Mouse (Mus musculus): ENCODE data around the gene Enpp6. TPM values are rescaled to one million over a fixed set of nuclear protein-coding genes. Genes with fewer than 3 reads are reported as not detected.

The Enpp6 gene
- polyA plus RNA-seq (2015; fragmentation: Nextera tagmentation; extraction: Ambion mirVana) = 0.89 and 1.1 TPM in 2 replicates

- no peak within 1 kb of the TSS for H3K9ac ChIP-seq (ENCODE audit: low read length)
- no peak for ATAC-seq (ENCODE audit: low read depth)
- no peaks in the 10 kb centered on the region for H3K27me3 ChIP-seq (ENCODE audit: control insufficient read depth, insufficient read depth, low read depth, low read length)
- H3K4me2 ChIP-seq (ENCODE audit: low read depth, low read length) = no peak within 1 kb of the TSS
- H3K9me3 ChIP-seq (ENCODE audit: control insufficient read depth, low read length) = no peaks in the 10 kb centered on the region
- 85% methylated on average over 8 of the region's 8 CpGs for WGBS
- H3K36me3 ChIP-seq (ENCODE audit: control insufficient read depth, insufficient read depth, low read length) = no peaks in the 10 kb centered on the region
- H3K4me3 ChIP-seq (ENCODE audit: low read length) = no peak within 1 kb of the TSS
- 0 out of 2 replicates have a peak, but pooled peaks cover 5% of the 10 kb centered on the region for H3K4me1 ChIP-seq (replicated peaks; ENCODE audit: control insufficient read depth, insufficient read depth, low read length)
- no peak within 1 kb of the TSS for H3K27ac ChIP-seq (ENCODE audit: low read length)
Observed at GRCm38 (mm10) chr8:46986386-46987140, at the start of gene Enpp6. Enpp6 (plus strand) TSS chr8:46986887.

- H3K27me3 ChIP-seq (ENCODE audit: control insufficient read depth, insufficient read depth, low read depth, low read length) = no peaks in the 10 kb centered on the region
- no peak overlapping the region for H3K4me3 ChIP-seq (ENCODE audit: low read length)
- H3K4me1 ChIP-seq (replicated peaks; ENCODE audit: control insufficient read depth, insufficient read depth, low read length) = peaks cover 6% of the 10 kb centered on the region; the same call in 1 of the 2 replicates
- no peak overlapping the region for H3K9ac ChIP-seq (ENCODE audit: low read length)
- H3K36me3 ChIP-seq (ENCODE audit: control insufficient read depth, insufficient read depth, low read length) = no peaks in the 10 kb centered on the region
- no peak overlapping the region for H3K27ac ChIP-seq (ENCODE audit: low read length)
- H3K9me3 ChIP-seq (ENCODE audit: control insufficient read depth, low read length) = peaks cover 5% of the 10 kb centered on the region; the same call in 1 of the 2 replicates
- 76% methylated on average over 4 of the region's 4 CpGs for WGBS
- H3K4me2 ChIP-seq (ENCODE audit: low read depth, low read length) = no peak overlapping the region
- no peak for ATAC-seq (ENCODE audit: low read depth)
Observed at GRCm38 (mm10) chr8:46938218-46938617, 48.5 kb upstream of the Enpp6 start.

DNA sequence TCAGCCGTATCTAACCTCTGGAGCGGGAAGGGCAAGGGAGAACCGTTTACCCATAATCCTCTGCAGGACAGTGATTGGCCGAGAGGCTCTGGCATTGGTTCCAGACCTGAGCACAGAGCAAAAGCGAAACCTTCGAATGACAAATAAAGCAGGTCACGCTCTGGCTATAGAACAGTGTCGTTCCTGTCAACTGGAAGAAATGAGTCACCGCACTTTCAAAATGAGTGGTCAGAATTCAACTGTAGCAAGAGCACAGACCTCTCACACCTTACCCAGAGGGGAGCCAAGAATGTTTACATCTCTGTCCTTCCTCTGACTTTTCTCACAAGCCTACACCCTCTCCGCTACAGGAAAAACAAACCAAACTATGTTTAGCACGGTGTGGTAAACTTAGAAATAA is 45.4 kb upstream of the Enpp6 start:
- WGBS = 49% methylated on average over 11 of the region's 11 CpGs
- Histone ChIP-seq H3K4me1 (replicated peaks; ENCODE audit: control insufficient read depth, insufficient read depth, low read length) (no peaks in the 10 kb centered on the region), H3K4me3 (ENCODE audit: low read length) (no peak overlapping the region), H3K9ac (ENCODE audit: low read length) (no peak overlapping the region), H3K4me2 (ENCODE audit: low read depth, low read length) (peak overlapping the region; percentile 18), H3K27me3 (ENCODE audit: control insufficient read depth, insufficient read depth, low read depth, low read length) (no peaks in the 10 kb centered on the region), H3K36me3 (ENCODE audit: control insufficient read depth, insufficient read depth, low read length) (no peaks in the 10 kb centered on the region), H3K27ac (ENCODE audit: low read length) (peak overlapping the region; percentile 50; the same call in 1 of the 2 replicates), H3K9me3 (ENCODE audit: control insufficient read depth, low read length) (peaks cover 5% of the 10 kb centered on the region; the same call in 1 of the 2 replicates)
- ATAC-seq (ENCODE audit: low read depth) = peak; percentile 84

DNA sequence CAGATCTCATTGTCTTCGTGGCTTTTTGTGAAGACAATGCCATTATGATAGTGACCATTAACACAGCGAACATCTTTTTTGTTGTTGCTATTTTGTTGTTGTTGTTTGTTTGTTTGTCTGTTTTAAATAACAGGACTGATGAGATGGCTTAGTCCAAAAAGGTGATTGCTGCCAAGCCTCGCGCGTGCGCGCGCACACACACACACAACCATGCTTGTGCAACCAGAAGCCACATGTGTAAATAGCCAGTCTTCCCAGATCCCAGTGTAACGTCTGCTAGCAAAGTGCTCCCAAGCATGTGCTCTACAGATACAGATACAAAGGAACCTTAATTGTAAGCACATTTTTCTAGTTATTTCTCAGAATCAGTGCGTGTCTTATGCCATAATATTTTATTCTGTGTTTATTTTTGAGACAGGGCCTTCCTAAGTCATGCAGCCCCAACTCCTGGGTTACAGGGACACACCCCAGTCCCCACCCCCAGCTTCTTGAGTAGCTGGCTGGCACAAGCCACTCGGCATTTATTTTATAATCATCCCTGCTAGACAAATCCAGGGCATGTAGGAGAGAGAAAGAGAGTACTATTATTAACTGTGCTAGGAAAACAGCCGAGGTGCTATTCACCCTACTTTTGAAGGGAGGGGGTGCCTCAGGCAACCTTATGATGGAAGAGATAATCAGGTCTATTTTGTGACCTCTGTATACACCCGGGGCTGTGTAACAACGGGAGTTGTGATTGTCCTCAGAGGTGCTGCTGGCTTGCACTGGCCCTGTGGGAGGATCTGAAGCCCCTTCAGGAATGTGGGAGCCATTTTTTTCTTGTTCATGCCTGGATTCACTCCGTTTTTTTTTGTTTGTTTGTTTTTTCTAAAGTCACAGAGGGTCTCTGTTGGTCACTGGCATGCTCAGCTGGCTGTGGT is 44.7 kb upstream of the Enpp6 start:
- 65% methylated on average over 15 of the region's 15 CpGs for WGBS
- Histone ChIP-seq H3K4me3 (ENCODE audit: low read length) (no peak overlapping the region), H3K27ac (ENCODE audit: low read length) (peak overlapping the region; percentile 50; the same call in 1 of the 2 replicates), H3K4me1 (replicated peaks; ENCODE audit: control insufficient read depth, insufficient read depth, low read length) (no peaks in the 10 kb centered on the region), H3K36me3 (ENCODE audit: control insufficient read depth, insufficient read depth, low read length) (no peaks in the 10 kb centered on the region), H3K27me3 (ENCODE audit: control insufficient read depth, insufficient read depth, low read depth, low read length) (no peaks in the 10 kb centered on the region), H3K4me2 (ENCODE audit: low read depth, low read length) (peak overlapping the region; percentile 18), H3K9me3 (ENCODE audit: control insufficient read depth, low read length) (peaks cover 5% of the 10 kb centered on the region; the same call in 1 of the 2 replicates), H3K9ac (ENCODE audit: low read length) (no peak overlapping the region)
- ATAC-seq (ENCODE audit: low read depth) = no peak

DNA sequence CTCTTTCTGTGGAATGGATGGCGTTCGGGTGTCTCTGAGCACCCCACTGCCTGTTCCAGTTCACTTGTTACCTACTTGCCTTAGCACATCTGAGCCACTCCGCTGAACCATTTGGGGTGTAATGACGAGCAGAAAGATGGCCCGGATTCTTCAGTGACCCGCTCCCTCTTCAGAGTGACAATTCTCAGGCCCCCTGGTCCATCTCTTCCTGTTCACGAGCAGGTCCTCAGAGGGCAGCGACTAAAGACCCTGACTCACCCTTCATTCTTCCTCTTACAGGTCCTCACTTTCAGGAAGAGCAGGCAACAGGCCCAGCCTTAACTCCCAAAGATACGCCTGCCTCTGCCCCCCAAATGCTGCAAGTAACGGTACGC is 44.0 kb upstream of the Enpp6 start:
- no peak for ATAC-seq (ENCODE audit: low read depth)
- H3K4me1 ChIP-seq (replicated peaks; ENCODE audit: control insufficient read depth, insufficient read depth, low read length) = no peaks in the 10 kb centered on the region
- H3K36me3 ChIP-seq (ENCODE audit: control insufficient read depth, insufficient read depth, low read length) = no peaks in the 10 kb centered on the region
- H3K9ac ChIP-seq (ENCODE audit: low read length) = no peak overlapping the region
- no peaks in the 10 kb centered on the region for H3K27me3 ChIP-seq (ENCODE audit: control insufficient read depth, insufficient read depth, low read depth, low read length)
- 85% methylated on average over 11 of the region's 11 CpGs for WGBS
- no peak overlapping the region for H3K27ac ChIP-seq (ENCODE audit: low read length)
- H3K4me3 ChIP-seq (ENCODE audit: low read length) = no peak overlapping the region
- no peak overlapping the region for H3K4me2 ChIP-seq (ENCODE audit: low read depth, low read length)
- peaks cover 5% of the 10 kb centered on the region; the same call in 1 of the 2 replicates for H3K9me3 ChIP-seq (ENCODE audit: control insufficient read depth, low read length)

- H3K36me3 ChIP-seq (ENCODE audit: control insufficient read depth, insufficient read depth, low read length) = no peaks in the 10 kb centered on the region
- no peak overlapping the region for H3K4me3 ChIP-seq (ENCODE audit: low read length)
- WGBS = 84% methylated on average over 4 of the region's 4 CpGs
- no peak overlapping the region for H3K4me2 ChIP-seq (ENCODE audit: low read depth, low read length)
- no peak overlapping the region for H3K27ac ChIP-seq (ENCODE audit: low read length)
- no peak for ATAC-seq (ENCODE audit: low read depth)
- no peaks in the 10 kb centered on the region for H3K4me1 ChIP-seq (replicated peaks; ENCODE audit: control insufficient read depth, insufficient read depth, low read length)
- H3K27me3 ChIP-seq (ENCODE audit: control insufficient read depth, insufficient read depth, low read depth, low read length) = no peaks in the 10 kb centered on the region
- no peak overlapping the region for H3K9ac ChIP-seq (ENCODE audit: low read length)
- H3K9me3 ChIP-seq (ENCODE audit: control insufficient read depth, low read length) = peaks cover 5% of the 10 kb centered on the region; the same call in 1 of the 2 replicates
Observed at GRCm38 (mm10) chr8:46943337-46943736, 43.4 kb upstream of the Enpp6 start.

DNA sequence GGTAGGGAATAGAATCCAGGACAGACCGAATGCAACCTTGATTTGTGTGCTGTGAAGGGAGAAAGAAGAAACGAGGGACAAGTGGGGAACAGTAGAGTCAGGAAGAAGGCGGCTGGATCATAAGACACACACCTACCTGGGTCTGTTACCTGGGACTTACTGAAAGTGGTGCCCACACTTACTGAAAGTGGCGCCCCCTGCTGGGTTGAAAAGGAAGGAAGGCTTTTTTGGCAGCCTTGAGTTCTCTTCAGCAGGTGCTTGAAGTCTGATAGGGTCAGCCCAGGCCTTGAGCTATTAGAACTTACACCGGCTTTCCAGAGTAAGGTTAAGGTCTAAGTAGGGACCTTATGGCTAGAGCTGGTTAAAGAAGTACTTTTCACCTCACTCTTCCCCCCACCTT is 40.5 kb upstream of the Enpp6 start:
- H3K36me3 ChIP-seq (ENCODE audit: control insufficient read depth, insufficient read depth, low read length) = no peaks in the 10 kb centered on the region
- 71% methylated on average over 5 of the region's 5 CpGs for WGBS
- H3K27ac ChIP-seq (ENCODE audit: low read length) = no peak overlapping the region
- H3K4me3 ChIP-seq (ENCODE audit: low read length) = no peak overlapping the region
- H3K9ac ChIP-seq (ENCODE audit: low read length) = no peak overlapping the region
- no peaks in the 10 kb centered on the region for H3K27me3 ChIP-seq (ENCODE audit: control insufficient read depth, insufficient read depth, low read depth, low read length)
- H3K4me2 ChIP-seq (ENCODE audit: low read depth, low read length) = no peak overlapping the region
- no peaks in the 10 kb centered on the region for H3K4me1 ChIP-seq (replicated peaks; ENCODE audit: control insufficient read depth, insufficient read depth, low read length)
- no peaks in the 10 kb centered on the region for H3K9me3 ChIP-seq (ENCODE audit: control insufficient read depth, low read length)
- no peak for ATAC-seq (ENCODE audit: low read depth)

GRCm38 (mm10) chr8:46948091-46948757 is 38.5 kb upstream of the Enpp6 start:
- Histone ChIP-seq H3K9ac (ENCODE audit: low read length) (no peak overlapping the region), H3K36me3 (ENCODE audit: control insufficient read depth, insufficient read depth, low read length) (no peaks in the 10 kb centered on the region), H3K4me3 (ENCODE audit: low read length) (no peak overlapping the region), H3K27me3 (ENCODE audit: control insufficient read depth, insufficient read depth, low read depth, low read length) (no peaks in the 10 kb centered on the region), H3K4me1 (replicated peaks; ENCODE audit: control insufficient read depth, insufficient read depth, low read length) (no peaks in the 10 kb centered on the region), H3K27ac (ENCODE audit: low read length) (no peak overlapping the region), H3K9me3 (ENCODE audit: control insufficient read depth, low read length) (no peaks in the 10 kb centered on the region), H3K4me2 (ENCODE audit: low read depth, low read length) (no peak overlapping the region)
- 63% methylated on average over 14 of the region's 14 CpGs for WGBS
- ATAC-seq (ENCODE audit: low read depth) = no peak

- H3K4me1 ChIP-seq (replicated peaks; ENCODE audit: control insufficient read depth, insufficient read depth, low read length) = no peaks in the 10 kb centered on the region
- no peaks in the 10 kb centered on the region for H3K36me3 ChIP-seq (ENCODE audit: control insufficient read depth, insufficient read depth, low read length)
- no peak overlapping the region for H3K27ac ChIP-seq (ENCODE audit: low read length)
- H3K4me2 ChIP-seq (ENCODE audit: low read depth, low read length) = no peak overlapping the region
- no peaks in the 10 kb centered on the region for H3K9me3 ChIP-seq (ENCODE audit: control insufficient read depth, low read length)
- 16% methylated on average over 7 of the region's 7 CpGs for WGBS
- H3K4me3 ChIP-seq (ENCODE audit: low read length) = no peak overlapping the region
- no peaks in the 10 kb centered on the region for H3K27me3 ChIP-seq (ENCODE audit: control insufficient read depth, insufficient read depth, low read depth, low read length)
- no peak overlapping the region for H3K9ac ChIP-seq (ENCODE audit: low read length)
- no peak for ATAC-seq (ENCODE audit: low read depth)
Observed at GRCm38 (mm10) chr8:46953472-46953871, 33.2 kb upstream of the Enpp6 start.
